Comparison of ENCODE assay signal across 15 mouse cellular contexts in genomic region chr2:180259826-180260609, GRCm38 (mm10). TPM values are rescaled to one million over a fixed set of nuclear protein-coding genes. Genes with fewer than 3 reads are reported as not detected.
"Had no signal": no experiment of that assay in that cellular context is flagged by ENCODE, and none has a peak within 500 bp of the region (broad histone marks: within the 10 kb centered on the region; RNA-seq: fewer than 3 reads in every experiment).

No protein-coding gene starts in this region.

RNA-seq across cellular contexts. Expression of gene Rbbp8nl, which starts 29.7 kb away (rescaled TPM):
- total RNA-seq: layer of hippocampus, adult 8-10 months; layer of hippocampus, postnatal 10 days; layer of hippocampus, postnatal 36 days; left cerebral cortex, adult 2 months; left cerebral cortex, postnatal 10 days; left cerebral cortex, postnatal 36 days; megakaryocyte, adult 5-6 weeks; monocyte, adult 5-6 weeks; neutrophil, adult 5-6 weeks had no signal
- polyA plus RNA-seq: liver, postnatal 0 days; macrophage; midbrain, embryonic 13.5 days; midbrain, embryonic 16.5 days; myocyte; neural tube, embryonic 13.5 days had no signal

RNA-seq across cellular contexts. Expression of gene Lama5, which starts 34.4 kb away (rescaled TPM):
- polyA plus RNA-seq: macrophage had no signal
